Mouse (Mus musculus): ENCODE data around the gene Ttll11. TPM values are rescaled to one million over a fixed set of nuclear protein-coding genes. Genes with fewer than 3 reads are reported as not detected.

The Ttll11 gene
- polyA plus RNA-seq, 1 experiment from 2014 or later: 6.1 TPM

DNA sequence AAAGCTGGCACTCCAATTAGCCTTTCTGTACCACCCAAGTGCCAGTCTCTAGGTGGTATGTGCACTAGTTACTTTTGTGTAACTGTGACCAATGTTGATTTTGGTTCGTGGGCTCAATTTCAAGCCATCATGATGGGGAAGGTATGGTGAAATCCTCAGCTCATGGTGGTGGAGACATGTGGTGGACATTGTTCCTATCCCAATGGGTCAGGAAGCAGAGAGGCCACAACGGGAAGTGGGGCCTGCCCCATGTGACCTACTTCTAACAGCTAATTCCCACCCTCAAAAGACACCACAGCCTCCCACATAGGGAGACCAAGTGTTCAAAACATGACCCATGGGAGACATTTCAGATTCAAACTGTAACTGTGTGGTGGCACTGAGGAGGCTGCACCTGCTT is 17.0 kb upstream of the Ttll11 start:
- ATAC-seq (ENCODE audit: low FRiP score, low read depth): no peak
- no peak overlapping the region for H3K4me2 ChIP-seq
- 85% methylated on average over 2 of the region's 2 CpGs for WGBS
- no peaks in the 10 kb centered on the region for H3K27me3 ChIP-seq
- H3K4me1 ChIP-seq (replicated peaks): no peaks in the 10 kb centered on the region
- no peak overlapping the region for H3K4me3 ChIP-seq
- H3K27ac ChIP-seq (replicated peaks): no peak overlapping the region
- H3K9ac ChIP-seq: no peak overlapping the region
- H3K9me3 ChIP-seq: no peaks in the 10 kb centered on the region
- H3K36me3 ChIP-seq: no peaks in the 10 kb centered on the region

DNA sequence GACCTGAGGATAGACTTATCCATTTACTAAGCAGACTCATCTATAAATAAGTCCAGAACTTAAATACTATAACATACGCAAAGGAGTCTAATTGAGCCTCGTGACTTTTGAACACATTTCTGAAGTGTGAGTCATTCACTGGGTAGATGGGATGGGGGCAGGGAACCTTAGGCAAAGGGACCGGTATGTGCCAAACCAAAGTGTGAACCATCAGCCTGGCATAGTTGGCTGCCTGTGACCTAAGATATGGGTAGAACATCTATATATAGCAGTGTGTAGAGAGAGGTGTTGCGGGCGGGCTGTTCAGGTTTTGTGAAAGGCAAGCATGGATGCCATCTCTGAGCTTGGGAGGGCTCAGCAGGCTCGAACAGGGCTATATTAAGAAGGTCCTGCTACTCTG is 14.6 kb upstream of the Ttll11 start:
- no peak overlapping the region for H3K4me3 ChIP-seq
- H3K4me2 ChIP-seq: no peak overlapping the region
- H3K4me1 ChIP-seq (replicated peaks): no peaks in the 10 kb centered on the region
- no peaks in the 10 kb centered on the region for H3K36me3 ChIP-seq
- no peak for ATAC-seq (ENCODE audit: low FRiP score, low read depth)
- H3K27ac ChIP-seq (replicated peaks): no peak overlapping the region
- H3K9ac ChIP-seq: no peak overlapping the region
- H3K9me3 ChIP-seq: no peaks in the 10 kb centered on the region
- WGBS: 90% methylated on average over 6 of the region's 6 CpGs
- no peaks in the 10 kb centered on the region for H3K27me3 ChIP-seq

GRCm38 (mm10) chr2:35993481-35993880 is 13.8 kb upstream of the Ttll11 start:
- H3K9ac ChIP-seq: no peak overlapping the region
- no peaks in the 10 kb centered on the region for H3K27me3 ChIP-seq
- H3K4me2 ChIP-seq: no peak overlapping the region
- ATAC-seq (ENCODE audit: low FRiP score, low read depth): no peak
- no peaks in the 10 kb centered on the region for H3K9me3 ChIP-seq
- H3K27ac ChIP-seq (replicated peaks): no peak overlapping the region
- WGBS: 84% methylated on average over 2 of the region's 2 CpGs
- H3K4me3 ChIP-seq: no peak overlapping the region
- no peaks in the 10 kb centered on the region for H3K4me1 ChIP-seq (replicated peaks)
- H3K36me3 ChIP-seq: no peaks in the 10 kb centered on the region

- WGBS: 89% methylated on average over 3 of the region's 3 CpGs
- no peak overlapping the region for H3K27ac ChIP-seq (replicated peaks)
- H3K36me3 ChIP-seq: no peaks in the 10 kb centered on the region
- no peaks in the 10 kb centered on the region for H3K4me1 ChIP-seq (replicated peaks)
- no peaks in the 10 kb centered on the region for H3K27me3 ChIP-seq
- no peak overlapping the region for H3K4me3 ChIP-seq
- no peak for ATAC-seq (ENCODE audit: low FRiP score, low read depth)
- H3K4me2 ChIP-seq: no peak overlapping the region
- H3K9ac ChIP-seq: no peak overlapping the region
- no peaks in the 10 kb centered on the region for H3K9me3 ChIP-seq
These were observed 12.5 kb upstream of the Ttll11 start for GRCm38 (mm10) chr2:35992259-35992658.

DNA sequence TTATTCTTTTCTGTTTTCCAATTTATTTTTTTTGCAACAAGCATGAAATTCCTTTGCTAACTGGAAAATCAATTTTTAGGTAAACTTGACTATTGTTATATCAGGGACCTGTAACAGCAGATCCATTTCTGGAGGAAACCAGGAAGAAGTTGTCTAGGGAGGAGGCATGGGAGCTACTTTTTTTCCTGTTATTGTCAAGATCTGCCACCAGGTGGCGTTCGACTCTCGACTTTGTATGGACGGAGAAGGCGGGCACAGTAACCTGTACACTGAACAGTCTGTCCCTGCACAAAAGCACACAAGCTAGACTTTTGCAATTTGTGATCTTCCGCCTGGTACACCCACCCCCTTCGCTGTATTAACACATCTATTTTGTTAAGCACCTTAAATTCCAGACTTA is 4.2 kb upstream of the Ttll11 start:
- Histone ChIP-seq H3K27ac (replicated peaks) (no peak overlapping the region), H3K27me3 (0 out of 2 replicates have a peak, but pooled peaks cover 5% of the 10 kb centered on the region), H3K36me3 (no peaks in the 10 kb centered on the region), H3K4me2 (no peak overlapping the region), H3K9ac (no peak overlapping the region), H3K9me3 (no peaks in the 10 kb centered on the region), H3K4me3 (no peak overlapping the region), H3K4me1 (replicated peaks) (peaks cover 1% of the 10 kb centered on the region; the same call in 1 of the 2 replicates)
- ATAC-seq (ENCODE audit: low FRiP score, low read depth): no peak
- WGBS: under 1% methylated on average over 7 of the region's 7 CpGs

- Histone ChIP-seq H3K27me3 (0 out of 2 replicates have a peak, but pooled peaks cover 5% of the 10 kb centered on the region), H3K4me3 (no peak overlapping the region), H3K27ac (replicated peaks) (no peak overlapping the region), H3K9me3 (no peaks in the 10 kb centered on the region), H3K4me1 (replicated peaks) (peaks cover 20% of the 10 kb centered on the region), H3K4me2 (no peak overlapping the region), H3K36me3 (no peaks in the 10 kb centered on the region), H3K9ac (no peak overlapping the region)
- 79% methylated on average over 3 of the region's 3 CpGs for WGBS
- no peak for ATAC-seq (ENCODE audit: low FRiP score, low read depth)
These were observed 2.2 kb upstream of the Ttll11 start for GRCm38 (mm10) chr2:35981872-35982271.

- peak; percentile 65 for ATAC-seq (ENCODE audit: low FRiP score, low read depth)
- WGBS: under 1% methylated on average over 70 of the region's 76 CpGs
These were observed 621 bp downstream of the Ttll11 start for GRCm38 (mm10) chr2:35978941-35979643.

GRCm38 (mm10) chr2:35978276-35978933 is 1.3 kb downstream of the Ttll11 start:
- Histone ChIP-seq H3K36me3 (no peaks in the 10 kb centered on the region), H3K4me2 (peak overlapping the region; percentile 98), H3K27me3 (0 out of 2 replicates have a peak, but pooled peaks cover 5% of the 10 kb centered on the region), H3K4me1 (replicated peaks) (peaks cover 20% of the 10 kb centered on the region), H3K9ac (peak overlapping the region; percentile 78), H3K27ac (replicated peaks) (peak overlapping the region; percentile 89), H3K4me3 (peak overlapping the region; percentile 77), H3K9me3 (no peaks in the 10 kb centered on the region)
- 20% methylated on average over 15 of the region's 15 CpGs for WGBS
- peak; percentile 17; the same call in 1 of the 2 replicates for ATAC-seq (ENCODE audit: low FRiP score, low read depth)

More at GRCm38 (mm10) chr2:35978941-35979643, 621 bp downstream of the Ttll11 start:
- peaks cover 20% of the 10 kb centered on the region for H3K4me1 ChIP-seq (replicated peaks)
- peak overlapping the region; percentile 78 for H3K9ac ChIP-seq
- H3K9me3 ChIP-seq: no peaks in the 10 kb centered on the region
- H3K27ac ChIP-seq (replicated peaks): peak overlapping the region; percentile 89
- H3K36me3 ChIP-seq: no peaks in the 10 kb centered on the region
- H3K4me3 ChIP-seq: peak overlapping the region; percentile 77
- H3K4me2 ChIP-seq: peak overlapping the region; percentile 98
- H3K27me3 ChIP-seq: 0 out of 2 replicates have a peak, but pooled peaks cover 5% of the 10 kb centered on the region

DNA sequence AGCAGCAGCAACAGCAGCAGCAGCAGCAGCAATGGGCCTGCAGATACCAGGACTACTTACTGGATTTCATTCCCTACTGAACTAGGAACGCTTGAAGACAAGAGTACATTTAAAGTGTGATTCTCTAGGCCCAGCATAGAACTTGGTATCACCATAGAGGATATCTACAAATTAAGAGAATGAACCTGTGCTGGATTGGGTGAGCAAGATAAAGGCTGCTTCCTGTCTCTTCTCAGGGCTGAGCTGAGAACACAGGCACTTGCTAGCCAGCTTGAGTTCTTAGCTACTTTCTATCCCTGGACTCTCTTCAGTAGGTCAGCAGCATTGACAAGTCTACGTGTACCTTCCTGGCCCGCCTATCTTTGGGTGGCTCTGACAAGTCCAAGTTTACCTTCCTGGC is 2.0 kb downstream of the Ttll11 start:
- 0 out of 2 replicates have a peak, but pooled peaks cover 4% of the 10 kb centered on the region for H3K27me3 ChIP-seq
- H3K36me3 ChIP-seq: no peaks in the 10 kb centered on the region
- H3K9me3 ChIP-seq: no peaks in the 10 kb centered on the region
- 99% methylated on average over 3 of the region's 3 CpGs for WGBS
- peak overlapping the region; percentile 98 for H3K4me2 ChIP-seq
- H3K4me1 ChIP-seq (replicated peaks): peaks cover 20% of the 10 kb centered on the region
- no peak overlapping the region for H3K4me3 ChIP-seq
- ATAC-seq (ENCODE audit: low FRiP score, low read depth): no peak
- H3K27ac ChIP-seq (replicated peaks): no peak overlapping the region
- H3K9ac ChIP-seq: no peak overlapping the region

GRCm38 (mm10) chr2:35972259-35973001 is 7.3 kb downstream of the Ttll11 start:
- Histone ChIP-seq H3K4me2 (no peak overlapping the region), H3K4me3 (no peak overlapping the region), H3K4me1 (replicated peaks) (peaks cover 10% of the 10 kb centered on the region), H3K9ac (no peak overlapping the region), H3K36me3 (no peaks in the 10 kb centered on the region), H3K27me3 (no peaks in the 10 kb centered on the region), H3K9me3 (no peaks in the 10 kb centered on the region), H3K27ac (replicated peaks) (no peak overlapping the region)
- 67% methylated on average over 6 of the region's 6 CpGs for WGBS
- ATAC-seq (ENCODE audit: low FRiP score, low read depth): no peak

DNA sequence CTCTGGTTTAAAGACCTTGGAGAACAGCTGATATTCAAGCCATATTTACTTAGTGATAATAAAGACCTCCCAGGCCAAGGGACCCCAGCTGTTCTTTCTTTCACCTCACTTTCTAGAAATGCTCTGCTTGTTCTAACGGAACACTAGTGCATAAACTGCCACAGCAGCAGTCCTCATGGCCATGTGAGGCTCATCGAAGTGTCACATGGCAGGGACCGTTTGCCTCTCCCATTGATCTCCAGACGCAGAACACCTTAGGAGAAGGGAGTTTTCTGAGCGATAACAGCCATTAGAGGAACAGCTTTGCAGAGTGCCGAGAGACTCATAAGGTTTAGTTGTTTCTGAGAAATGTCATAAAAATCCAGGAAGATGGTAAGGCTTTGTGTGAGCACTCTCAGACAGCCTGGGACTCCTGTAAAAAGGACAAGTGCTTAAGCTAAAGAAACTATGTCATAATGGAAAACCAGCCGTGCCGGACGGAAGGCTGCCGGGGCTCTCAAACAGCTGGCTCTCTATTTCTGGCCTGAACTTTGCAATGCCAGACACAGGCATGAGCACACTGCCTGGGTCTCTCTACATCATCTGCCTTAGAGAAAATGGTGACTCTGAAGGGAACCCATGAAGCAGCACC is 13.7 kb downstream of the Ttll11 start:
- no peak overlapping the region for H3K27ac ChIP-seq (replicated peaks)
- no peak overlapping the region for H3K9ac ChIP-seq
- no peak overlapping the region for H3K4me3 ChIP-seq
- WGBS: 71% methylated on average over 10 of the region's 10 CpGs
- H3K4me1 ChIP-seq (replicated peaks): peaks cover 17% of the 10 kb centered on the region; the same call in 1 of the 2 replicates
- ATAC-seq (ENCODE audit: low FRiP score, low read depth): no peak
- no peak overlapping the region for H3K4me2 ChIP-seq
- H3K9me3 ChIP-seq: no peaks in the 10 kb centered on the region
- no peaks in the 10 kb centered on the region for H3K27me3 ChIP-seq
- no peaks in the 10 kb centered on the region for H3K36me3 ChIP-seq

All from hindbrain, embryonic 15.5 days (tissue).